Mouse (Mus musculus) cerebellum, postnatal 10 days (tissue): ENCODE data around the gene Catsper4.
A peak's percentile ranks its signal among the peaks of the same experiment; 100 is the strongest.

ENCODE experiments used
- DNase-seq, 2 experiments: peaks; one replicate each; pipeline ENCODE4 v3.0.0; 2021; ENCODE audit warnings: mixed read lengths in 2 of 2

Gene Catsper4

DNA sequence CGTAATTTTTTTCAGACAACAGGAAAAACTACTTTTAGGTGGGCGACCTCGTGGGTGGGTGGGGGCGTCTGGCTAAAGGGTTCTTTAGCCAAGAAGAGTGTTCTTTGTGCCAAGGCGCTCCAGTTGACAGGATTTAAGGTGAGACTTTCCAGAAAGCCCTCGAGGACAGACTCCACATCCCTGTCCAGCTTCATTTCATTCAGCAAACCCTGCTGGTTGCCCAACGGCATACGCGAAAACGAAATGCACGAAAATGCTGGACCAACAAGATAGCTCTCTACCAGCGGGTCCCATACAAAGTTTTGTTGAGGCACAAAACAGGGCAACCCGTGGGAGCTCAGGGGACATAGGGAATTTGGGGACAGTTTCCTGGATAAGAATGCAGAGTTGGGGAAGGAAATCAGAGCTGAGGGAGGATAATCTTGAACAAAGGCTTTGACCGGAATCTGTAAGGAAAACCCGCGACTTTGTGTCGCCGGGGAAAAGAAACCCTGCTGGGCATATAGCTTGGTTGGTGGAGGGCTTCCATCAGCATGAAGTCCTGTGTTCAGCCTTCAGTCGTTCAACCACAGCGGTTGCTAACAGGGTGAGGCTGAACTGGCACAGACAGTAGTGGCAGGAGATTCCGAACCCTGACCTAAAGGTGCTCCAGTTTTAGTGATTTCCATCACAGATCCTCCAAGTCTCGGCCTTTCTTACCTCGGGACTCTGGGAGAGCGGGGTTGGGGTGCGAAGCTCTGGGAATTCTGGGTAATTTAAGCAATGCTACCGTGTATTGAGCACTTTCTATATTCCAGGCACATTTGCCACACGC is 23.1 kb upstream of the Catsper4 start:
- peak in 1 of 2 experiments; percentile 12 for DNase-seq

GRCm38 (mm10) chr4:134249651-134250050 is 22.5 kb upstream of the Catsper4 start:
- DNase-seq, result peak; percentile 79 to 82

- DNase-seq, result peak; percentile 63 to 70
Measured at GRCm38 (mm10) chr4:134246719-134247258, 19.6 kb upstream of the Catsper4 start, which contains the start of gene Gm30191. Gene Gm30191 (plus strand): TSS chr4:134246935.

DNA sequence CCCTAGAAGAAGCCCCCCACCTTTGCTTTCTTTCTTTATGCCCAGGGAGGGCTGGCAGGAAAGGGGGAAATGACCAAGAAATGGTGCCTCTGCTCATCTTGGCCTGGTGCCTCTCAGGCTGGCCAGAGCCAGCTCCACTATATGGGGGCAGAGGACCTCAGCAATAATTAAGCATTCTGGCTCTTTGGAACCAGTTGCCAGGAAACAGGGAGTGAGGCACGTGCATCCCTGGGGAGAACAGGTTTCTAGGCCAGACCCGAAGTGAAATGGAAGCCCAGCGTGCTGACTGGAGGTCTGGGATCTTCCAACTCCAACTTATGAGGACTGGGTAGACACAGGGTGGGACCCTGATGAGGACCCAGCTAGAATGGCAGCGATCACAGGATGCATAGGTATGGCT is 19.1 kb upstream of the Catsper4 start:
- peak; percentile 59 to 73 for DNase-seq

- DNase-seq, result peak; percentile 98 to 99
Measured at GRCm38 (mm10) chr4:134245148-134245843, 18.1 kb upstream of the Catsper4 start, which contains the start of gene Zfp593. Gene Zfp593 (minus strand): TSS chr4:134245592.

GRCm38 (mm10) chr4:134243516-134244250 is 16.5 kb upstream of the Catsper4 start, which contains the start of gene E130218I03Rik:
Gene E130218I03Rik (plus strand): TSS chr4:134243662.
- DNase-seq, result peak; percentile 67 to 79

GRCm38 (mm10) chr4:134238686-134239085 is 11.5 kb upstream of the Catsper4 start:
- DNase-seq, result peak in 1 of 2 experiments; percentile 37

GRCm38 (mm10) chr4:134238279-134238651 is 11.1 kb upstream of the Catsper4 start, which contains the start of gene Cnksr1:
Gene Cnksr1 (minus strand): TSS chr4:134238399.
- peak; percentile 80 to 83 for DNase-seq

- no peak for DNase-seq
Measured at GRCm38 (mm10) chr4:134237582-134238278, 10.5 kb upstream of the Catsper4 start.

DNA sequence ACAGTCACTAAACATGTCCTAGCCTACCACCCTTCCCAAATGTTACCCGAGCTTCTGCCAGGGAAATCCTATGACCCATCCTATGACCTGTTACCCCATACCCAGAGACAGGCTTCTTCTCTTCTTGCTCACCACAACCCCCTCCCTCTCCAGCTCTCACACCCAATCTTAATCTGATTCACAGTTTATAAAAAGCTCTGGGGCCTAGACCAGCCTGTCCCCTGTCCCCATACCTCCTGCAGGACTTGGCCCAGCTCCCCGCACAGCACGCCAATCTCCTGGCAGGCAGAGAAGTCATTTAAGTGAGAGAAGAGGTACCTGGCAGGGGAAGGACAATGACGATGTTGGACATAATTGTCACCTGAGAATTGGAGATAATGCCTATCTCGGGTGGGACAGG is 7.7 kb upstream of the Catsper4 start:
- DNase-seq, result peak in 1 of 2 experiments; percentile 10

DNA sequence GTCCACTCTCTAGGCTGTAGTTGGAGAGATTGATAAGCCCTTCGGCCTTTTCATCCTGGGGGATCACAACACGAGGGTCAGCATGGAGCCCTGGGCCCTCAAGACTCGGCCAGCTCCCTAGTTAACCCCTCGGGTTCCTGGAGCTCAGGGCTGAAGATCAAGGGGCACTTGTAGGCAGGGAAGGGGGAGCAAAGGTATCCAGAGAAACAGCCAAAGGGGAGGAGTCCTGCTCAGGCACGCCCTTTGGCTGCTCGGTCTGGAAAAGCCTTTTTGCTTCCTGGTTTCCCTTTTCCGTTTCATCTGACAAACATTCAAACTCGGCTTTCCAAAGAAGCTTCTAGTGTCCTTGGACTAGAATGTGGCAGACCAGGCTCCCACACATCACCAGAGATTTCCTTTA is 3.2 kb upstream of the Catsper4 start:
- no peak for DNase-seq

GRCm38 (mm10) chr4:134222793-134223600 is 4.2 kb downstream of the Catsper4 start:
- no peak for DNase-seq

GRCm38 (mm10) chr4:134206488-134207053 is 20.6 kb downstream of the Catsper4 start:
- no peak for DNase-seq

- no peak for DNase-seq
Measured at GRCm38 (mm10) chr4:134203340-134203896, 23.8 kb downstream of the Catsper4 start.

DNA sequence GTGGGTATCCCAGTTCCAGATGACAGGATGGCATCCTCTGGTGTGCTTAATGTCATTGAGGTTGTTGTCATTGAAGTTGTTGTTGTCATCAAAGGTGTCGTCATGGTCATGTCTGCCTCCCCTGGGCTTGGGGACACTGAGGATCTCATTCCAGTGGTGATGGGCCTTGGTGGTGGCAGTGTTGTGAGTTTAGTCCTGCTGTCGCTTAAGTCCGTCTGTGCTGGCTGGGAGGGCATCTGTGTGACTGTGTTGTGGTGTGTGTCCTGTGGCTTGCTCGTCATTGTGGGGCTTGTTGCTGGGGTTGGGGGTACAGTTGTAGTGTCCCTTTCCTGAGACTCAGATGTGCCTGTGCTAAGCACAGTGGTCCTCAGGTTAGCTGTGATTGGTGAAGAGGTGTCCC is 24.3 kb downstream of the Catsper4 start, which contains the start of gene Gm7534:
TSS of gene Gm7534 (minus strand) at position 101 of the 400 bp plus-strand sequence.
- no peak for DNase-seq

DNA sequence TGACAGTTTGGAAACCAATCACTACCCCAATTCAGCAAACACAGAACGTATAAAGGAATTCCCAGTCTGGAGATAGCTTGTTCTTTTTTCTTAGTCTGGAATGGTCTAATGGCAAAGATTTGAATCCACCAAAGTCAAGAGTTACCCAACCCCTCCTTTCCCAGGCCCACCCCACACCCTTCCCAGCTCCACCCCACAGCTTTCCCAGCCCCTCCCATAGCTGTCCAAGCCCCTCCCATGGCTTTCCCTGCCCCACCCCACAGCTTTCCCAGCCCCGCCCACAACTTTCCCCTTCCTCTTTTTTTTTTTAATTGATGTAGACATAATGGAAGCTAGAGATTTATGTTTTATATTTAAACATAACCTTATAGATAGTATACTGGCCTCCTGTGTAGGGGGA is 27.8 kb downstream of the Catsper4 start:
- DNase-seq, result no peak

DNA sequence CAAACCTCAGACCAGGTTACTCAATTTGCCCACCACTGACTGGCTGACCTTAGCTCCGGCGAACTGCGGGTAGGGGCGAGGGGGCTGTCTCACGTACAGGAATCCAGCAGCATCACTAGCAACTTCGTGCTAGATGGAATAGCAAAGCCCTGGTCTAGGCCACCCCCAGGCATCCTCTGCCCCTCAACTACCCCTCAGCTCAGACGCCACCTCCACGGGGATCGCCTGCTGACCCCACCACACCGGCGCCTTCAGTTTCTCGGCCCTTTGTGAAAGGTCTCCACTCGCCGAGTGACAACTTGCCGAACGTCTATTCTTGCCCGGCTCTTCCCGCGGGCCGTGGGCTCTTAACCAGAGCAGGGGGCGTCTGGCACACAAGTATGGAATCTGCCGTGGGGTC is 40.9 kb downstream of the Catsper4 start:
- no peak for DNase-seq

GRCm38 (mm10) chr4:134185569-134185968 is 41.6 kb downstream of the Catsper4 start:
- DNase-seq, result peak in 1 of 2 experiments; percentile 12

GRCm38 (mm10) chr4:134183711-134184110 is 43.5 kb downstream of the Catsper4 start:
- DNase-seq, result no peak

GRCm38 (mm10) chr4:134181825-134182224 is 45.4 kb downstream of the Catsper4 start:
- DNase-seq, result peak in 1 of 2 experiments; percentile 12
